Mouse (Mus musculus): ENCODE measurements around the gene Capn10. TPM values are rescaled to one million over a fixed set of nuclear protein-coding genes. Genes with fewer than 3 reads are reported as not detected.

Gene Capn10
- polyA plus RNA-seq, 1 experiment from 2014 or later: 37.7 TPM

GRCm38 (mm10) chr1:92988894-92989293 lies 54.7 kb downstream of the Capn10 start:
- no peaks in the 10 kb centered on the region for H3K9me3 ChIP-seq
- no peak overlapping the region for H3K4me3 ChIP-seq
- H3K27ac ChIP-seq (replicated peaks): no peak overlapping the region
- 81% methylated on average over 4 of the region's 4 CpGs for WGBS
- no peaks in the 10 kb centered on the region for H3K4me1 ChIP-seq
- DNase-seq (ENCODE audit: low spot score): no peak
- H3K36me3 ChIP-seq (replicated peaks): no peaks in the 10 kb centered on the region
- no peaks in the 10 kb centered on the region for H3K27me3 ChIP-seq (replicated peaks; ENCODE audit: low read depth, poor library complexity, severe bottlenecking)

GRCm38 (mm10) chr1:92989891-92990290 lies 55.7 kb downstream of the Capn10 start:
- no peak overlapping the region for H3K27ac ChIP-seq (replicated peaks)
- H3K36me3 ChIP-seq (replicated peaks): no peaks in the 10 kb centered on the region
- WGBS: 72% methylated on average over 4 of the region's 4 CpGs
- H3K4me1 ChIP-seq: no peaks in the 10 kb centered on the region
- H3K4me3 ChIP-seq: no peak overlapping the region
- H3K9me3 ChIP-seq: no peaks in the 10 kb centered on the region
- no peak for DNase-seq (ENCODE audit: low spot score)
- H3K27me3 ChIP-seq (replicated peaks; ENCODE audit: low read depth, poor library complexity, severe bottlenecking): no peaks in the 10 kb centered on the region

GRCm38 (mm10) chr1:92992214-92992855 lies 58.2 kb downstream of the Capn10 start:
- WGBS: 85% methylated on average over 6 of the region's 6 CpGs
- Histone ChIP-seq H3K27me3 (replicated peaks; ENCODE audit: low read depth, poor library complexity, severe bottlenecking) (no peaks in the 10 kb centered on the region), H3K36me3 (replicated peaks) (no peaks in the 10 kb centered on the region), H3K4me3 (no peak overlapping the region), H3K27ac (replicated peaks) (no peak overlapping the region), H3K4me1 (no peaks in the 10 kb centered on the region), H3K9me3 (no peaks in the 10 kb centered on the region)
- no peak for DNase-seq (ENCODE audit: low spot score)

GRCm38 (mm10) chr1:92992880-92993279 lies 58.7 kb downstream of the Capn10 start:
- WGBS: 83% methylated on average over 2 of the region's 2 CpGs

More at GRCm38 (mm10) chr1:92992880-92993279, 58.7 kb downstream of the Capn10 start:
- H3K27ac ChIP-seq (replicated peaks): no peak overlapping the region
- H3K4me1 ChIP-seq: no peaks in the 10 kb centered on the region
- H3K4me3 ChIP-seq: no peak overlapping the region
- H3K9me3 ChIP-seq: no peaks in the 10 kb centered on the region
- H3K36me3 ChIP-seq (replicated peaks): no peaks in the 10 kb centered on the region
- H3K27me3 ChIP-seq (replicated peaks; ENCODE audit: low read depth, poor library complexity, severe bottlenecking): no peaks in the 10 kb centered on the region
- no peak for DNase-seq (ENCODE audit: low spot score)

Other genes with a start within 250 kb of the Capn10 start
- gene Gpc1, start 102.7 kb upstream of the Capn10 start, polyA plus RNA-seq (2016; fragmentation: Nextera tagmentation; extraction: Ambion mirVana): 84.1 and 89.0 TPM in 2 replicates
- gene Ankmy1, start 31.5 kb upstream of the Capn10 start, polyA plus RNA-seq (2016; fragmentation: Nextera tagmentation; extraction: Ambion mirVana): 0.30 and 0.45 TPM in 2 replicates
- gene Dusp28, start 27.4 kb upstream of the Capn10 start, polyA plus RNA-seq (2016; fragmentation: Nextera tagmentation; extraction: Ambion mirVana): 11.0 and 11.9 TPM in 2 replicates
- 26.4 and 28.0 TPM in 2 replicates for gene Rnpepl1, start 23.6 kb upstream of the Capn10 start, polyA plus RNA-seq (2016; fragmentation: Nextera tagmentation; extraction: Ambion mirVana)
- 0.13 and 0.19 TPM in 2 replicates for gene Gpr35, start 16.5 kb downstream of the Capn10 start, polyA plus RNA-seq (2016; fragmentation: Nextera tagmentation; extraction: Ambion mirVana)
- not detected in 2 replicates for gene Aqp12, start 72.0 kb downstream of the Capn10 start, polyA plus RNA-seq (2016; fragmentation: Nextera tagmentation; extraction: Ambion mirVana)
- gene Kif1a, start 167.6 kb downstream of the Capn10 start, polyA plus RNA-seq (2016; fragmentation: Nextera tagmentation; extraction: Ambion mirVana): 23.9 and 27.5 TPM in 2 replicates
- not detected in 2 replicates for gene Agxt, start 200.9 kb downstream of the Capn10 start, polyA plus RNA-seq (2016; fragmentation: Nextera tagmentation; extraction: Ambion mirVana)
- 0.87 and 1.5 TPM in 2 replicates for gene 2310007B03Rik, start 226.6 kb downstream of the Capn10 start, polyA plus RNA-seq (2016; fragmentation: Nextera tagmentation; extraction: Ambion mirVana)
- 0.19 and 0.20 TPM in 2 replicates for gene Crocc2, start 234.3 kb downstream of the Capn10 start, polyA plus RNA-seq (2016; fragmentation: Nextera tagmentation; extraction: Ambion mirVana)